Mouse (Mus musculus): ENCODE data around the gene Csrp2.

Gene Csrp2

DNA sequence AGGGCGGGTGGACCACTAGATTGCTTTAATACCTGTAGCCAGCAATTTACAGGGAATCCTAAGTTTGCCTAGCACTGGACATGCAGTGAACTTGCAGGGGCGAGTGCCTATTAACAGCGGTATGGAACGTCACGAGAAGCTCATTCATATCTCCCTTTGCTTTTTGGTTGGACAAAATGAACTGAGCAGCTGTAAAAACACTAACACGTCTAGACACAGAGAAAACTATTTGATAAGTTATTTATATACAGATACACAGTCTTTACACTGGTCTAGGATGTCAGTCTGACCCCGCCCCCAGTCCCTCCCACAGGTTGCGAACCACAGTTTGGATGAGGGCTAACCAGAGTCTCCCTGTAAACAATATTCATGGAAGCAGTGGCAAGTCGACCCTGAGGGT, 23.2 kb downstream of the Csrp2 start:
- TF ChIP-seq GATA4 (IDR thresholded peaks at IDR 0.05; ENCODE audit: insufficient replicate concordance, low read length) = no peak

DNA sequence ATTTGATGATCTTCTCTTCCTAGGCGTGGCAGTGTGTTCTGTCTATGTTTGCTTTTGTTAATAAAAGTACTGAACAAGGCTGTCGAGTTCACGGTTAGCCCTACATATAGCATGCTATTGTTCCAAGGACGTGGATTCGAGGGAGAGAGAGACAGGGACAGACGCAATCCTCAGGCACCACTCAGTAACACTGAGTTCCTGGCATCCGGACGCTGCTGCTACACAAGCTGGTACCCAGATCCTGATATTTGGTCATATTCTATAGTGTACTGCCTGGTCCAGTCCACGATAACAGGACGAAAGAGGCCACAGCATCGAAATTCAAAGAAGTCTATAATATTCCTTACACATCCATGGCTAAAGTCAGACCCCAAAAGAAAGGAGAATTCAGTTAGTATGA, 24.6 kb downstream of the Csrp2 start:
- TF ChIP-seq GATA4 (IDR thresholded peaks at IDR 0.05; ENCODE audit: insufficient replicate concordance, low read length) = no peak

DNA sequence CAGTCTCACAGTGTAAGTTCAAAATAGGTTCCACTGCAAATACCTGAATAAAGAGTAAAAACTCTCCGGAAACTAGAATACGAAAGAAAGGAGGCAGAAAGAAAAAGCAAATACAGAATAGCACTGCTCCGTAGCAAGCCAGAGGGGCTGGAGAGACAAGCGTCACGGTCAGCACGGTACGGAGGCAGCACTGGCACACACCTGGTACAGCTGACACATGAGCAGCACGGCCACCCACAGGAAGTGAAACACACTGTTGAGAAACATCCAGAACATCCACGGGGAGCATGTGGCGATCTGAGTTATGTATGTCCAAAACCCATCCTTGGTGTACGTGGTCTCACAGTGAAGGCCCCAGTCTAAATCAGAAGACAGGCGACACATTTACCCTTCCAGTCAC, 26.4 kb downstream of the Csrp2 start:
- TF ChIP-seq GATA4 (IDR thresholded peaks at IDR 0.05; ENCODE audit: insufficient replicate concordance, low read length) = no peak

DNA sequence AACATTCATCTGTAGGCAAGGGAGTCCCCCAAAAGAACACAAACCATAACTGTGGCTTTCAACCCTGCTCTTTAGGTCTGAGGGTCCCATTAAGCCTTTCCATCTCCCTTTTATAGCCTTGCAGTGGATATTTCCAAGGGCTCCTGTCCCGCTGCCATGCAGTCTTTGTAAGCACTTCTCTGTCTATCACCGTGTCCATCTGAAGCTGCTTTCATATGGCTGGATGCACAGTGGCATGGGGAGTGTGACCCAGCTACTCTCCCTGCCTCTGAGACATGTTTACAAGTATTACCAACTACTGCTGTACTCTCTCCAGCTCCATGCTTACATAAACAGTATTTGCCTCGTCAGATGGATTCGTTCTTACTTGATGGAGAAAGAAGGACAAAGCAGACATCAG, 28.0 kb downstream of the Csrp2 start:
- no peak for TF ChIP-seq GATA4 (IDR thresholded peaks at IDR 0.05; ENCODE audit: insufficient replicate concordance, low read length)

DNA sequence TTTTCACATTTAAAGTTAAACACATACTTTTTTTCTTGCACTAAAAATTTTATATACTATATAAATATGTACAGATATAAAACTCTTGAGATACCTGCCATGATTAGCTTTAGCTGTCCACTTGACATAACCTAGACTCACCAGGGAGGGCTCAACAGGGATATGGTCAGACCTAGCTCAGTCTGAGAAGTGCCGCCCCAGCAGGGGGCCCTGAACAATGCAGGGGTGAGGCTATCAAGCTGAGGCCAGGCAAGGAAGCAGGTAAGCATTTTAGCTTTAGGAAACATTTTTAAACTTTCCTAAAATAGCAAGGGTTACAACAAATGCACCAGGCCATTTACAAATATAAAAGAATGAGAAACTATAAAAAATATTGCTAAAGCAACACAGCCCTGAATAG, 31.5 kb downstream of the Csrp2 start:
- no peak for TF ChIP-seq GATA4 (IDR thresholded peaks at IDR 0.05; ENCODE audit: insufficient replicate concordance, low read length)

DNA sequence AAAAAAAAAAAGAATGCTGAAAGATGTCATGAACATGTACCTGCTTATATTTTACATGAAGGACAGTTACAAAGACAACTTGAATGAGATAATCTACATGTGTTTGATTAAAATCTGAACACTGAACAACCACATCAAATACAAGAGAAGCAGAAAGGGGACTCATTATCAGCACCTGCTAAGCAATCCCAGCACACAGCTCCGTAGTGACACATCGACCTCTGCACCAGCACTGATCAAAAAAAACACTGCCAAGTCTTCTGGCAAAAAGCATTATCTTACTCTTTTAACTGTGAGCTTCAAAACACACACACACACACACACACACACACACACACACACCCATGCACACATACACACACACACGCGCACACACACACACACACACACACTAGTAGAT, 32.2 kb downstream of the Csrp2 start:
- no peak; the same call in 1 of the 2 replicates for TF ChIP-seq GATA4 (IDR thresholded peaks at IDR 0.05; ENCODE audit: insufficient replicate concordance, low read length)

DNA sequence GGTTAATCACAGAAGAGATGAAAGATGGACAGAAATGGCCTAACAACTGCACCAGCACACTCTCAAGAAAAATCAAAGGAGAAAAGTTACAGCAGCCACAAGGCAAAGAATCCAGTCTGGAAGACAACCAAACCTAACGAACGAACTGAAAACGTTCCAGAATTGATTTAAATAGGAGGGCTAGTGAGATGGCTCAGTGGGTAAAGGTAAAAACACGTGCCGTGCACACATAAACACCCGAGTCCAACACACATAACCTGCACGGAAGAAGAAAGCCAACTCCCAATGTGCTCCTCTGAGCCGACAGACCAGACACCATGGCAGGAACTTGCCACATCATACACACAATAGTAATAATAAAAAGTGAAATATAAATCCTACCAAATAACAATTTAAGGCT, 32.7 kb downstream of the Csrp2 start:
- no peak for TF ChIP-seq GATA4 (IDR thresholded peaks at IDR 0.05; ENCODE audit: insufficient replicate concordance, low read length)

DNA sequence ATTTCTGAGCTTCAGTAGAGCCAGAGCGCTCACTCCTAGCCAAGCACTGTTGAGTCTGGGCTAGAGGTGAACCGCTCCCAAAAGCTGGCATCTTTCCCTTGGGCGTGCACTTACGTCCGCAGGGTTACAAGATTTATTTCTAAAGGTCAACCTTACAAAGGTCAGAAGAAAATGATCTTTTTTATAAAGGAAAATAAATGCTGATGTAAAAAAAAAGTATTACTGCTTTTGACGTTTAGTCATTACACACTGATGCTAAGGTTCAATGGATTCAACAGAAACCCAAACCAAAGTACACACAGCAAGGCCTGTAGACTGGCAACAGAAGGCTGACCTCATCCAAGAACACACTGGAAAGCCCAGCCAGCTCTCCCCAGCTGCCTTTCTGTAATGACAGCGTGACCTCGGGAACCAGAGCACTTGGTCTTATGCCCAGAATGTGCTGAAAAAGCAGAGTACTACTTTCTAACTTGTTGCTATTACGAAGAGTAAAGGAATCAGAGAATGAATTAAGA, 33.4 kb downstream of the Csrp2 start:
- TF ChIP-seq GATA4 (IDR thresholded peaks at IDR 0.05; ENCODE audit: insufficient replicate concordance, low read length) = no peak

DNA sequence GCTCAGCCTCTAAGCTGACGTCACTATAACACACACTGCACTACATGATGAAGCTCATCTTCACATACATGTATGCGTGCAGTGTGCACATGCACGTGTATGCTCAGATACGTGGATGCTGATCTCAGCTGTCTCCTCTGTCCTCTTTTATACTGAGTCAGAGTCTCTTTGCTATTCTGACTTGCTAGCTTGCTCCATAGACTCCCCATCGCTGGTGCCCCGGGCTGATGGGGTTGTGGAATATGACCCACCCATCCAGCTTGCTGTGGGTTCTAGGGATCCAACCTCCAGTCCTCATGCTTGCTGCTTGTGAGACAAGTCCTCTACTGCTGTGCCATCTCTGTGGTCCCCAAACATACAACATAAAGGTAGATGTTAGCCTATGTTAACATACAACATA, 39.3 kb downstream of the Csrp2 start:
- TF ChIP-seq GATA4 (IDR thresholded peaks at IDR 0.05; ENCODE audit: insufficient replicate concordance, low read length) = no peak

DNA sequence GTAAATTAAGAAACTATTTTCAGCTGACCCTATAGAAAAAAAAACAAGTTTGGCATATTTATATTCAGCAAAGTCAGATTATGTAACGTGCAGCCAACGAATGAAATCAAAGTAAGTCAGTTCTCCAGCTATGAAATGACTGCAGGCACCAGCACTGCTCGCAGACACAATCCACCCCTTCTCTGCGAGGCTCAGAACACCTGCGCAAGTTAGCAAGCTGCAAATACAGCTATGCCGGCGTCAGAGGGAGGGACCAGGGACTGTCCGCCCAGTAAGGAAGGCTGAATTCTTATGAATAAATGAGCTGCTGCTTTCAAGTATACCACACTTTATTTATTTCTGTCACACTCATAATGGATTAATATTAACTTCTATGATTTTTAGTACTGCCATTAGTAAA, 40.2 kb downstream of the Csrp2 start:
- TF ChIP-seq GATA4 (IDR thresholded peaks at IDR 0.05; ENCODE audit: insufficient replicate concordance, low read length) = no peak

DNA sequence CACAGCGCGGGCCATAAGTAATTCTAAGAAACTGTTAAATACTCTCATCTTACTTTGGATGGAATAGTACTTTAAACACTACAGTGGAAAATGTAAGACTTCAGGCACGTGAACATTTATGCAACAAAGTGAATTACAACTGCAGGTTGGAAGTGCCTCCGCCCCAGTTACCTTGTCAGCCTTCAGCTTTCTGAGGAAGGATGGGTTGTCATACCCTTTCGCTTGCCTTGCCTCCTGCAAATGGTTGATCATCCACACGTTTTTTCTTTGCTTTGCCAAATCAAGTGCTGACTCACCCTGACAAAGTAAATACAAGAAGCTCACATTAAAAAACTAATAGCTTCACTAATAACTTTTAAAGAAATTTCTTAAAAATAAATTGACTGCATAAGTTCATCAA, 41.3 kb downstream of the Csrp2 start:
- no peak for TF ChIP-seq GATA4 (IDR thresholded peaks at IDR 0.05; ENCODE audit: insufficient replicate concordance, low read length)

DNA sequence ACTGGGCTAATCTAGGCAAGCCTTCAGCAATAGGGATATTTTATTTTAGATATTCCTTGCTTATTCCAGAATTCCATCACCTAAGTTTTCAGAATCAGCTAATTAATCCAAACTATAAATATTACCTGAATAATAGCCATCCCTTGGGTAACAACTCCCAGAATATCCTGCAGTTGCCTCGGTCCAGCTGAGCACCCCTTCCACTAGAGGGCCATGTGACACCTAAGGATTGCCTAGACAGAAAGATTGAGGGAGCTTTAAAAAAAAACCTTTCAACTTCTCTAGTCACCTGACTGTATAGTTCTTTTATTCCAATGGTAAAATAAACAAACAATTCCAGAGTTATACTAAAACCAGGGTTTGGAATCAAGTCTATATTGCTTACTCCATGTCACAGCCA, 42.6 kb downstream of the Csrp2 start:
- TF ChIP-seq GATA4 (IDR thresholded peaks at IDR 0.05; ENCODE audit: insufficient replicate concordance, low read length) = no peak

DNA sequence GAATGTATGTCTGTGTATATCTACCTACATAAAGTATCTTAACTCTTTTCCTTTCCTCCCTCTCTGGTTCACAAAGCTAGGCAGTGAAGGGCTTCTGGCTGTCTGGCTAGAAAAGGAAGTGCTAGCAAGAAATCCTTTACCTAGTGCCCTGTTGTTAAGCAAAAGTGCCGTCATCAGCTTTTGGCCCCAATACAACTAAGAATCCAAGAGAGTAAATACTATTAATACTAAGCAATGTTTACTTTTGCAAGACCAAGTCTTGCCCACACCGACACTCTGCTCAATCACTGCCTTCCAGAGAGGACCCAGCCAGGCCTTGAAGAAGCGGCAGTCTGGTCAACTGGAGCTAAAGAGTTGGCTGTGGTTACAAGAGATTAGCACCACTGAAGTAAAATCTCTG, 51.5 kb downstream of the Csrp2 start:
- TF ChIP-seq GATA4 (IDR thresholded peaks at IDR 0.05; ENCODE audit: insufficient replicate concordance, low read length) = no peak

DNA sequence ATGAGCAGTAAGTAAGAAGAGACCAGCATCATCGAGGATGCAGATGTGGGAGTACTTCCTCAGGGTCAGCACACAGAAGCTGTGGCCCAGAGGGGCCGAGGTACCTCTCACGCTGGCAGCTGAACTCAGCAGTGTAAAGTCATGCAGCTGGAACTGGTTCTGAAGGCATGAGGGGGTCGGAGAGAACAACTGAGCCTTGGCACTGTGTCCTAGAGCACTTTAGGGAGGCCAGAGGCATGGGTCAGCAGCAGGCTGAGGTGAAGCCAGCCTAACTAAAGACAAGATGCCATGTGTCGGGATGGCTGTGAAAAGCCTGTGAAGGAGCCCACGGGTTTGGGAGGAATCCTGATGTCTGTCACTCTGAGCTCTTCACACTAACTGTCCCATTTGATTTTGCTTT, 51.9 kb downstream of the Csrp2 start:
- no peak for TF ChIP-seq GATA4 (IDR thresholded peaks at IDR 0.05; ENCODE audit: insufficient replicate concordance, low read length)

DNA sequence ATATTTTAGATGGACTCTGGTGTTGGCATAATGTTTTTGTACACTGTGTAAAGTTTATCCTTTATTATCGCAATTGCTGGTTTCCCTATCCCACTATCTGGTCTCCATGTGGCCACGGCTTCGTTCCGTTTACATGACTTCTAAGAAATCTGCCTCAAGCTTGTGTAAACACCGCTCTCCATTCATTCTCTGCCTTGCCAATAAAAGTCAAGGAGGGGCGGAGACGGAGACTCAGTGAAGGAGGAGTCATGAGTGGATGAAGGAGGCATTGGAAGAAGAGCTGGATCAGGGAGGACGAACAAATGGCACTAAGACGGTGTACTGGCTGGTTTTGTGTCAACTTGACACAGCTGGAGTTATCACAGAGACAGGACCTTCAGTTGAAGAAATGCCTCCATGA, 52.4 kb downstream of the Csrp2 start:
- TF ChIP-seq GATA4 (IDR thresholded peaks at IDR 0.05; ENCODE audit: insufficient replicate concordance, low read length) = no peak

DNA sequence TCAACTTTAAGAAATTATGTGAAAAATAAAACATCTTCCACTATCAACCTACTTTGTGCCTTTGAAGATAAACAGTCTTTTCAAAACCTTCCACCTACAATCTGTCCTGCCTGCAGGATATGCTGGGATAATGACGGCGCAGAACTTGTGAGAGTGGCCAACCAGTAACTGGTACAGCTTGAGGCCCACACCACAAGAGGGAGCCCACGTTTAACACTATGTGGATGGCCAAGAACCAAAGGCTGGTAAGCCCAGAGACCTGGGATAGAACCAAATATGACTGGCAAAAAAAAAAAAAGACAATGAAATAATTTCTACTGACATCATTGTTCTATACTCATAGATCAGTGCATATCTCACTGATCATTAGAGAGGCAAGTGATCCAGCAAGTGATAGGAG, 54.9 kb downstream of the Csrp2 start:
- TF ChIP-seq GATA4 (IDR thresholded peaks at IDR 0.05; ENCODE audit: insufficient replicate concordance, low read length) = no peak

DNA sequence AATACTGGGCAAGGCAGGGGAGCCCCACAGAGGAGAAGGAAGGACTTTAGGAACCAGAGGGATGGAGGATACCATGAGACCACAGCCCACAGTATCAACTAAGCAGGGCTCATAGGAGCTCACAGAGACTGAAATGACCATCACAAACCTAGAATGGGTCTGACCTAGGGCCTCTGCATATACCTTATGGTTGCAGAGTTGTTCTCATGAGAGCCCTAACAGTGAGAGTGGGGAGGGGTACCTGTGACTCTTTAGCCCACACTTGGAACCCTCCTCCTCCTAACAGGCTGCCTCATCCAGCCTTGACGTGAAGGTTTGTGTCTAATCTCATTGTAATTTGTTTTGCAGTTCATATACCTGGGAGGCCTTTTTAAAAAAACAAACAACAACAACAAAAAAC, 55.3 kb downstream of the Csrp2 start:
- TF ChIP-seq GATA4 (IDR thresholded peaks at IDR 0.05; ENCODE audit: insufficient replicate concordance, low read length) = no peak

DNA sequence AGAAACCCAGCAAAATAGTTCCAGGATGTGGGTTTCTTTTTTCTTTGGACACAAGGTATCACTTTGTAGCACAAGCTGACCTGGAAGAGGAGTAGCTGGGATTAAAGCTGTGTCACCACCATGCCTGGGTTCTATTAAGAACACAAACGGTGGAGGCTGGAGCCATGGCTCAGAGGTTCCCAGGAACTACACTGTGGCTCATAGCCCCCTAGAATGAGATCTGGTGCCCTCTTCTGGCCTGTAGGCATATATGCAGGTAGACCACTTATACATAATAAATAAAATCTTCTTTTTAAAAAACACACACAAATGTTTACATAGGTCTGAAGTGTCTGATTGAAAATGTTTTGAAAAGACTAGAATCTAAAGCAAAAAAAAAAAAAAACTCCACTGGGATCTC, 56.5 kb downstream of the Csrp2 start:
- TF ChIP-seq GATA4 (IDR thresholded peaks at IDR 0.05; ENCODE audit: insufficient replicate concordance, low read length) = no peak

Data from liver, adult (tissue).